ENCODE assay signal across 12 mouse cellular contexts in genomic region chr15:40351473-40351872, GRCm38 (mm10).
"Had no signal": no experiment of that assay in that cellular context is flagged by ENCODE, and none has a peak within 500 bp of the region (broad histone marks: within the 10 kb centered on the region; RNA-seq: fewer than 3 reads in every experiment).

No protein-coding gene starts in this region.

- H3K4me3 ChIP-seq: limb, embryonic 13.5 days; midbrain, embryonic 13.5 days had no signal

- H3K4me2 ChIP-seq: limb, embryonic 13.5 days; midbrain, embryonic 13.5 days had no signal

- H3K9me3 ChIP-seq: limb, embryonic 13.5 days; midbrain, embryonic 13.5 days had no signal

- DNase-seq: kidney, adult 11 months; kidney, adult 9 months; kidney, postnatal 36 days; lung, adult 18-20 months; right cerebral cortex, adult 18-20 months; right cerebral cortex, postnatal 25 days; thymus, postnatal 14 days had no signal

- H3K9ac ChIP-seq: limb, embryonic 13.5 days; liver, embryonic 14.5 days; midbrain, embryonic 13.5 days had no signal

- H3K4me1 ChIP-seq: limb, embryonic 13.5 days; midbrain, embryonic 13.5 days had no signal

- ATAC-seq: midbrain, embryonic 13.5 days had no signal

- H3K36me3 ChIP-seq: limb, embryonic 13.5 days; midbrain, embryonic 13.5 days had no signal

- H3K27me3 ChIP-seq: limb, embryonic 13.5 days; midbrain, embryonic 13.5 days had no signal

- H3K27ac ChIP-seq: kidney, postnatal 0 days; limb, embryonic 13.5 days; liver, embryonic 14.5 days; midbrain, embryonic 13.5 days; stomach, postnatal 0 days had no signal
